Mouse (Mus musculus) erythroid progenitor cell, adult 5-6 weeks (primary cell): ENCODE measurements around the gene Psmd3. TPM values are rescaled to one million over a fixed set of nuclear protein-coding genes. Genes with fewer than 3 reads are reported as not detected.
"Not testable (repeated sequence)": the region's sequence is repeated elsewhere in the genome, so short reads cannot be mapped to it uniquely, and the experiment has no call there.

Experiments used
- ATAC-seq: replicated peaks from 2 replicates; pipeline ENCODE4 v1.8.0; 2016; ENCODE audit warnings: moderate number of reproducible peaks, mild to moderate bottlenecking, moderate TSS enrichment, inconsistent platforms; ENCODE audit not compliant: poor library complexity, low FRiP score, severe bottlenecking
- total RNA-seq, 2 experiments: library from RNA; stranded (forward) in 1 of 2; stranded (reverse) in 1 of 2; fragments of 150-400 nt in 1 of 2; fragments of 186-747, 209-891 nt in 1 of 2; gene quantifications; 2 replicates each; pipeline versions ENCODE4 v1.2.3 to v1.2.4; 2015 to 2017; ENCODE audit warnings: low replicate concordance in 2 of 2

Psmd3 gene
- 28.1 and 30.3 TPM in 2 replicates for total RNA-seq (2015; ENCODE audit: low replicate concordance)
- total RNA-seq (2017; ENCODE audit: low replicate concordance), result 23.6 and 30.7 TPM in 2 replicates

GRCm38 (mm10) chr11:98681786-98682745 lies at the start of gene Psmd3:
Psmd3 (plus strand) TSS chr11:98682554.
- ATAC-seq, result peak; percentile 88

GRCm38 (mm10) chr11:98635312-98635970 lies 46.9 kb upstream of the Psmd3 start:
- peak; percentile 90 for ATAC-seq

GRCm38 (mm10) chr11:98637501-98637900 lies 44.9 kb upstream of the Psmd3 start:
- no peak for ATAC-seq

DNA sequence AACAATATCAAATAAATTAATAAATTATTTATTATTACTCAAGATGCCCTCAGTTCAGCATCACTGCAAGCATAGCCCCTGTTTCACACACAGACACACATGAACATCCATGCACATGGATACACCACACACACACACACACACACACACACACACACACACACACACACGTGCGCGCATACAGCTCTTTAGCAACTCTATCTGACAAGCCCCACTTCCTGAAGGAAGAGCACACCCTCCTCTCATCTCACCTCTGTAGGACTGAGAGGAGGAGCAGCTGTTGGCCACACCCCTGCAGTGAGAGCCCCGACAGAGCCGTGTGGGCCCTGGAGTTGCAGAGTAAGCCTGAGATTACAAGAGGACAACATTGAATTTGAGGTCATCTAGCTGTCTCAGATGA lies 42.3 kb upstream of the Psmd3 start:
- no peak for ATAC-seq

DNA sequence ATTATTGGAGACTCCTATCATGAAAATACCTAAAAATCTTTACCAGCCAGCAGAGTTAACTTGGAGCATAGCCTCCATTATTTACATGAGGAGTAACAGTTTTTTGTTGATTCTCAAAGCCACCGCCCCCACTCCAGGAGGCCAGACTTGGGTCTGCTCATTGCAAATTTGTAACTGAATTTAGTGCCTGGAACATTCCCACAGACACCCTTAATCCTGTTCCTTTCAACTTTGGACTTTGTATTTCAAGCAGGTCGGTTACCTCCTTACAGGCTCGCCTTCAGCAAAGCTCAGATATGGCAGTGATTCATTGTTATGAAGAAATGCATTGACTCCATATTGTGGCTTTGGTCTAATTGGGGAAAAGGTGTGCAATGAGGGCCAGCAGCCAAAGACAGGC lies 37.6 kb upstream of the Psmd3 start:
- no peak for ATAC-seq

DNA sequence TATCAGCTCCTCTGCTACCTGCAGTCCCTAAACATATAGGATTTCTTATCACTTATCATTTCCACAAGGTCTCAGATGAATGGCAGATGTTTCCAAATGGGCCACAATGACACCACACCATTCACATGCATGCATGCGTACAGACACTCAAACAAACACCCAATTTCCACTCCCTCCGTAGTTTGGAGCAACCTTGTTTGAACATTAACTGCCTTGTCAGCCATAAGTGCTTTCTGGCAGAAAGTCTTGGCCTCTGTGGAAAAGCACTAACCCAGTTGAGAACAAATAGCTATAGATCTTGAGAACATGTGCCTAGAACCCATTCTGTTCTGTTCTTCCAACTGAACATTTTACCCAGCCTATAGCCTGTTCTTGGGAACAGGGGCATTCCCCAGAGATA lies 36.4 kb upstream of the Psmd3 start:
- no peak for ATAC-seq

DNA sequence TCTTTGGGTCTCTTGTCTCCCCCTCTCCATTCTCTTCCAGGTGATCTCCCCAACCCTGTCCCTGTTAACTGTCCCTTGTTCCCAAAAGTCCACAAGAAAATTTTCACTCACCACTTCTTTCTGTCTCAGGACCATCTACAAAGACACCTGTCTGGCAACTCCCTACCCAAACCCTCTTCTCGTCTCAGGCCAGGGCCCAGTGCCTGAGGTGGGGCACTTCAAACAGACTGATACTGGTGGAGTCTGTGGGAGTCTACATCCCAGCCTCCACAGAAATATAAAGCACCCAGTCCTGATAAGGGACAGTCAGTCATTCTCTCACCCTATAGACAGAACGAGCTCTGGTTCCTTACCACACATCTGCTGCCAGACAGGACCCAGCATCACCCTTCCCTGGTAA lies 35.9 kb upstream of the Psmd3 start, which contains the start of gene Gsdma2:
TSS of gene Gsdma2 (plus strand) at position 301 of the 400 bp plus-strand sequence.
- no peak for ATAC-seq

- peak; percentile 75 for ATAC-seq
These were observed 27.3 kb upstream of the Psmd3 start for GRCm38 (mm10) chr11:98655076-98655475.

- ATAC-seq, result peak; percentile 83
These were observed 21.8 kb upstream of the Psmd3 start for GRCm38 (mm10) chr11:98660517-98660916.

- ATAC-seq, result no peak
These were observed 18.3 kb upstream of the Psmd3 start, which contains the start of gene Gsdma for GRCm38 (mm10) chr11:98664091-98664490. Gsdma (plus strand) TSS chr11:98664351.

DNA sequence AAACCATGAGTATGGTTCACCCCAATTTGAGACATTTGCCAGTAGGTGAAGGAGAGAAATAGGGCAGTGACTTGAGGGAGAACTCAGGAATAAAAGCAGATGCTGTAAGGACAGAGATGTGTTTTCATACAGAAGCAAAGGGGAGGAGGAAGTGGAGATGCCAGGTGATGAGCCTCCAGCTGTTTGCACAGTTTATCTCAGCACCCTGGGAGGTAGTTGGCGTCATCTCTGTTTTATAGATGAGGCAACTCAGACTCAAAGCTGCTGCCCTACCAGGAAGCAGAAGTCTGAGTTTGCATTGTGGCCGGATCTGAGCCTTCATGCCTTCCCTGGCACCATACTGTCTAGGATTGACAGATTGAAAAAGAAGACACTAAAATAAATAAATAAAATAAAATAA lies 13.4 kb upstream of the Psmd3 start:
- no peak for ATAC-seq

DNA sequence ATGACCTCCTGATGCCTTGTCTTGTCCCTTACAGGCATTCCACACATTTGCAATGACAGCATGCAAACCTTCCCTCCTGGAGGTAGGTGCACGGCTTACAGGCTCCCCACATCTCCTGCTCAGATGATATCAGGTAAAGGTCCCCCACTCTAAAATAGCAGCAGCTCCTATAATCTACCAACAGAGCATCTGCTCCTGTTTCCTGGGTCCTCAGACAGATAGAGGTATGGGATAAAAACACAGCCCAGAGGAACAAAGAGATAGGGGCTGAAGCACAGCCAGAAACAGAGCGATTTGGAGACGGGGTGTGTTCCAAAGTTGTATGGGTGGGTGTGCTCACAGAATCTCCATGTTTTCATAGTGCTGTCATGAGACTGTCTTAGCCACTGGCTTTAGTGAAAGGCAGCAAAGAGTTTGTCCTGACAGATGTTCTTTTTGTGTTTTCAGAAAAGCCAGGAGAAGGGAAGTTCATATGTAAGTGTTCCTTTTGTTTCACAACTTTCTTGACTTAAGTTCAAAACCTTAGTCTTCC lies 11.0 kb upstream of the Psmd3 start:
- ATAC-seq, result no peak

- ATAC-seq, result peak; percentile 75
These were observed 10.5 kb upstream of the Psmd3 start for GRCm38 (mm10) chr11:98671857-98672256.

DNA sequence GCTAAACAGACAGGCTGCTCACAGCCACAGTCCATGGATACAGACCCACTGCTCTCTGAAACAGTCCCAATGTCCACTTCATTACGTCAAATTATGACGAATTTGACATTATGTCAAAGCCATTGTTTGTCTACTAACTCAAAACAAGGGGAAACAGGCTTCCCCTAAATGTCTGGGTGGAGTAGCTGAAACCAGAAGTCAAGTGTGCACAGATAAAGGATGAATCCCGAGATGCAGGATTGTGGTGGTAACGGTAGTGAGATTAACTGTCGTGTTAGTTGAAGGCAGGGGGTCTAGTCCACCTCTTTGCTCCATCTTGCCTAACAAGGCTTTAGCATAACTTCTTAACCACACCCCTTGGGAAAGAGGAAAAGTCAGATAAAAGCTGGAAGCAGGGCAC lies 9.9 kb upstream of the Psmd3 start:
- ATAC-seq, result no peak

DNA sequence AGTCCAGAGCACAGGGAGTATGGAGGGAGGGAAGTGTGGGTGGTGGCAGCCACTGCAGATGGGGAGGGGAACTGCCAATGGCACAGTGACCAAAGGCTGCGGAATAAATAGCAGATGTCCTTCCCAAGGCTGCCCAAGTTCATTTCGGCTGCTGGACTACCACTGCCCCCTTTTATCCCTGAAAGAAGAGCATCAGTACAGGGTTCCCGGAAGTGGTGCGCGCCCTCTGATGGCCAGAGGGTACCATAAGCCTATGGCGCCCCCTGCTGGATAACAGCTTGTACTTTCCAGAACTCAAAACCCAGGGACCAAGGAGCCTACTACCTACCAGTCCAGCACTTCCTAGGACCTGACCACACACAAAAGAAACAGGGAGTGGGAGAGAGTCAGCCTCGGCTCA lies 9.2 kb upstream of the Psmd3 start:
- peak; percentile 82 for ATAC-seq

DNA sequence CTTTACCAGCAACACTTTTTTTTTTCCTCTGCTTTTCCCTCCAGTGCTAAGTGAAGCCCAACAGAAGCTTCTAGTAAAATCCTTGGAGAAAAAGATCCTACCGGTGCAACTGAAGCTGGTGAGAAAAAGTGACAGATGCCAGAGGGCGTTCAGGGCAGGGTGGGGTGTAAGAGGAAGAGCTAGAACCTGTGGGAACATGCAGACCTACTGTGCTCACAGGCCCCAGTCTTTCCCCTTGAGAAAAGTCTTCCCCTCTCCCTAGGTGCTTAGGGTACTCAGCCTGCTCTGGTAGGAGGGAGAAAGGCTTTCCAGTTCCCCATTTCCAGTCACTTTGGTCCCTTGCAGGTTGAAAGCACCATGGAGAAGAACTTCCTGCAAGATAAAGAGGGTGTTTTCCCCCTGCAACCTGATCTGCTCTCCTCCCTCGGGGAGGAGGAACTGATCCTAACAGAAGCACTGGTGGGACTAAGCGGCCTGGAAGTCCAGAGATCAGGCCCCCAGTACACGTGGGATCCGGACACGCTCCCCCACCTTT lies 6.5 kb upstream of the Psmd3 start:
- no peak for ATAC-seq

DNA sequence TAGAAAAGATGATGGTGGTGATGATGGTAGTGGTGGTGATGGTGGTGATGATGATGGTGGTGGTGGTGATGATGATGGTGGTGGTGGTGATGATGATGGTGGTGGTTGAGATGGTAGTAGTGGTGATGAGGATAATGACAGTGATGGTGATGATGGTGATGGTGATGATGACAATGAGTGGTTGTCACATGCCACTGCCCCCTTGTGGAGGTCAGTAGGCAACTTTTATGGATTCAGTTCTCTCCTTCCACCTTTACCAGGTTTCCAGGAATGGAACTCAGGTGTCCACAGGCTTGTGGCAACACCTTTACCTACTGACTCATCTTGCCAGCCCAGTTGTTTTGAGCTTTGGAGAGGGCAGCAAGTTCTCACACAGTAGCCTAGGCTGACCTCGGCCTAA lies 2.3 kb upstream of the Psmd3 start:
- ATAC-seq, result no peak

DNA sequence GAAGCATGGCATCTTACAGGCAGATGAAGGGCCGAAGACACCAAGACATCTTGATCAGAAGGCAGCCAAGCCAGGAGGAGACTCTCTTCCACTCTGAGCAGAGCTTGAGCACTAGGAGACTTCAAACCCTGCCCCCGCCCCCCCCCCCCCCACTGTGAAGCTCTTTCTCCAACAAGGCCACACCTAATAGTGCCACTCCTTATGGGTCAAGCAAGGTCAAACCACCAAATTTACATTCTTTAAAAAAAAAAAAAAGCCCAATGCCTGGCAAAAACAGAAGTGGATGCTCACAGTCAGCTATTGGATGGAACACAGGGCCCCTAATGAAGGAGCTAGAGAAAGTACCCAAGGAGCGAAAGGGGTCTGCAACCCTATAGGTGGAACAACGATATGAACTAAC lies 1.8 kb upstream of the Psmd3 start:
- not testable (repeated sequence) for ATAC-seq

DNA sequence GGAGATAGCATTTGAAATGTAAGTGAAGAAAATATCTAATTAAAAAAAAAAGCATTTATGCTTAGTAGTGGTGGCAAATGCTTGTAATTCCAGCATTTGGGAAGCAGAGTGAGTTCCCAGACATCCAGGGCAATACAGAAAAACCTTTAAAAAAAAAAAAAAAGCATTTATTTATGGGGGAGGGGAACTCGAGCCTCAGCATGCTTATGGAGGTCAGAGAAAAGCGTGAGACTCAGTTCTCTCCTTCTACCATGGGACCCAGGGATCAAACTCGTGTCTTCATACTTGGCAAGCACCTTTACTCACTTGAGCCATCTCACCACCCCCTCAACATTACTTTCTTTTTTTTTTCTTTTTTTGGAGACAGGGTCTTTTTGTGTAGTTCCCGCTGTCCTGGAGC lies 1.2 kb upstream of the Psmd3 start:
- ATAC-seq, result no peak

DNA sequence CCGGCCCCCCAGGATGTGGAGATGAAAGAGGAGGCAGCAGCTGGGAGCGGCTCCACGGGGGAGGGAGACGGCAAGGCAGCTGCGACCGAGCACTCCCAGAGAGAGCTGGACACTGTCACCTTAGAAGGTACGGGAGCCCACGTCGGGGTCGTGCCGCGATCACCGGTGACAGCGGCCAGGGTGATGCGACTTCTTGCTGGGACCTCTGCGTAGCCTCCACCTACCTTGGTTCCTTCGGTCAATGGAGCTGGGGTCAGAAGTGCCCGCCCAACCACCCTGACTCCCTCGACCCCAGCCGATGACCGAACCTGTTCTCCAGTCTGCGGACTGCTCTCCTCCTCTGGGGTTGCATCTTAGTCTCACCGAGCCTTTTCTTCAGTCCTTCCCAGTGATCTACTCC lies 457 bp downstream of the Psmd3 start:
- peak; percentile 23 for ATAC-seq
